Mouse (Mus musculus): ENCODE data around the gene Nyap2.
"Not testable (repeated sequence)": the region's sequence is repeated elsewhere in the genome, so short reads cannot be mapped to it uniquely, and the experiment has no call there.

The Nyap2 gene

DNA sequence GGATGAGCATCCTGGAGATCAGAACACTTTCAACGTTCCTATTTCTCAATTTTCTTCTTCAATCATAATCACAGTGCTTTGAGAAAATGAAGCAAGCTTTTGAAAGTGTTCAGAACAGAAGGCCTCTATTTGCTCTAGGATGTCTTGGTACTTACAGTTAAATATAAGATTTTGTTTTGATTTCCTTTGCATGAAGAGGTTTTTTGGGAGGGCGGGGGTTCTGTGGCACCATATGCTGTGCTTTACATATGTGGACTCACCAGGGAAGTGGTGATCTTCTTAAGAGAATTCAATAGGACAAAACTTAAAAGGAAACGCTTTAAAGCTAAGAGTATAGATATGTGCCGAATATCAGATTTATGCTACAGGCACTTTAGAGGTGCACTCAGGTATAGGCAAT lies 103.0 kb downstream of the Nyap2 start:
- no peak for DNase-seq (ENCODE audit: low read depth, low spot score)

DNA sequence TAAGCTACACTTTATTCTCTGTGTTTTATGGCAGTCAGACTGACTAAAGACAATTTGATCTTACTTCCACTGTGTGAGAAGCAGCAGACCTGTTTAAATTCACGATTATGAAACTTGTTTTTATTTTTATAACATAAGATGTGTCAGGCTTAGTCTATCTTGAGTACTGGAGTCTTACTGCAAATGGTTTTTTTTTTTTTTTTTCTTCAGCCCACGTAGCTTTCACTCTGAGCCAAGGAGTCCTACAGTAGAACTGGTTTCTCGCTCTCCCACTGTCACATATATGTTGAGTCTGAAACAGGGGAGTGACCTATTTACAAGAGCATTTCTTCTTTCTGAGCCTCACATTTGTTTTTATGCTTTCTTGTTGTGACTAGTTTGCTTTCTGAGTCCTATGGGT lies 103.9 kb downstream of the Nyap2 start:
- no peak for DNase-seq (ENCODE audit: low read depth, low spot score)

DNA sequence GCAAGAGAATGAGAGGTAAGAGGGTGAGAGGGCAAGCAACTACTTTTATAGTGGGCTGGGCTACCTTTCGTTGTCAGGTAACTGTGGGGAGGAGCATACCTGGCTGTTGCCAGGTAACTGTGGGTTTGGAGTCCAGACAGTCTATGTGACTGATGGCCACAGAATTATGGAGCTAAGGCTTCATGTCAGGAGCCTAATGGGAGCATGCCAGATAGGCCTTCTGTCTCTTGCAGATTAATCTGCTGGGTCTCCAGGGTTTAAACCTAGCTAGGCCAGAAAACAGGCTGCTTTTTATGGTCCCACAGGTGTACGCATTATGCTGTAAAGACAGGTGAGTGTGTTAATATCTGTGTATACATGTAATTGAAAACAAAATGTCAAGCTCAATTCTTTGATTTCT lies 132.8 kb downstream of the Nyap2 start:
- no peak for DNase-seq (ENCODE audit: low read depth, low spot score)

DNA sequence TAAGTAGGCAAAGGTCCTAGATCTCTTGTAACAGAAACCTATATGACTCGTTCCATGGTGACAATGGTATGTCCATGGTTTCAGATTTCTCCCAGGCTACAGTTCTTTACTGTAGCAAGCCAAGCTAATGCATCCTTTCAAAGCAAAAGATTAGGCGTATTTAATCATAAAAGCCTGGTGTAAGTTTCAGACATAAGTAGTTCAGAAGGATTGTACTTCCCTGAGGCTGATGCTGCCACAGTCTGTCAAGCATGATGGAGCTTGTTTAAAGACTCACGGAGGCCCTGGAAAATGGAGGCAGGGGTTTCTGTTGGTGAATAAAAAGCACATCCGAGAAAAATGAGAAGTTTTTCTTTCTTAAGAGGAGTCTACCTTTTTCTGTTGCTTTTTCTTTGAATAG lies 134.7 kb downstream of the Nyap2 start:
- no peak for DNase-seq (ENCODE audit: low read depth, low spot score)

DNA sequence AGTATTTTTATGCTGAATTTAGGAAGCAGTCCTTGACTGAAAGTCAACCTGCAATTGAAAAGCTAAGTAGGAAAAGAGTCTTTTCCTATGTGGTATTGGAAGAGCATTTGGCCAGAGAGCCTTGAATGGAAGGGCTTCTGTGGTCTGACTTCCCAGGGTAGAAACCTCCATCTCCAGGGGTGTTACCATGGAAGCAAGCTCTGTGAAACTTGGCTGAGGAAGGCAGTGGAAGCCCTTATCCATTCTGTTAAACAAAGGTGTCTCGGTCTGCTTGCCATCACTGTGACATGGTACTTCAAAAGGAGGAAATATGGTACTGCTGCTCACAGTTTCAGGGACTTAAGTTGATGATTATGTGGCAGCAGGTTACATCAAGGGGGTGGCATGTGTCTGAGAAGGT lies 143.0 kb downstream of the Nyap2 start:
- no peak for DNase-seq (ENCODE audit: low read depth, low spot score)

DNA sequence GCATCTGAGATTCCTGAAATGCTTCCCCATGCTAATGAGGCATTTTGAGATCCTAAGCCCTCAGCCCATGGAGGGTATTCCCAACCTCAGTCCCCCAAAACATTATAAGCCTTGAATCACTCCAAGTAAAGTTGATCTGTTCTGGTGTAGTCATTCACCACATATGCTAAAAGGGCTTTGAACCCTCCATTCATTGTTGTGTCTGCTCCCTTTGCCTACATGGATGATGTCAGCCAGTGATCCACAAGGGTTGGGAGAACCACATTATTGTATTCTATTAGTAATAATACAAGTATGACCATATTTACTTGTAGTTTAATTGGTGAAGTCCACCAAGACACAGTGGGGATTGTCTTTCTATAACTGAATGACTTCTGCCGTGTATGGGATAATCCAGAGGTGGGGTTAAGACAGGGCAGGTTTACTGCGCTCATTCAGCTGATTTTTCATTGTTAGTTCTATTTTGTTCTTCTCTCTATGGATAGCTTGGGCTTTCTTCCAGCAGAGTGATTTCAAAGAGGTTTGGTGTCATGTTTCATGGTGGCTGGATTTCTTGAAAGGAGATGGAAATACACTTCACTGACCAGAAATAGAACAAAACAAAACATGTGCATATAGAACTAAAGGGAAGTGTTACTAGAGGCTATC lies 155.1 kb downstream of the Nyap2 start:
- DNase-seq (ENCODE audit: low read depth, low spot score) = peak; percentile 11

DNA sequence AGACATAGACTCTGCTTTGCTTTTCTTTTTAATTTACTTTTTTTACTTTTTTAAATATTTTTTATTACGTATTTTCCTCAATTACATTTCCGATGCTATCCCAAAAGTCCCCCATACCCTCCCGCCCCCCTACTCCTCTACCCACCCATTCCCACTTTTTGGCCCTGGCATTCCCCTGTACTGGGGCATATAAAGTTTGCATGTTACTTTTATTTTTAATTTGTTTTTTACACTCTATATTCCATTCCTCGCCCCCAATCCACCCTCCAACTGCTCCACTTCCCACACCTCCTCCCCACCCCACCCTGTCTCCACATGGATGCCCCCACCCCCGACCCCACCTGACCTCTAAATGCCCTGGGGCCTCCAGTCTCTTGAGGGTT lies 155.6 kb downstream of the Nyap2 start:
- not testable (repeated sequence) for DNase-seq (ENCODE audit: low read depth, low spot score)

DNA sequence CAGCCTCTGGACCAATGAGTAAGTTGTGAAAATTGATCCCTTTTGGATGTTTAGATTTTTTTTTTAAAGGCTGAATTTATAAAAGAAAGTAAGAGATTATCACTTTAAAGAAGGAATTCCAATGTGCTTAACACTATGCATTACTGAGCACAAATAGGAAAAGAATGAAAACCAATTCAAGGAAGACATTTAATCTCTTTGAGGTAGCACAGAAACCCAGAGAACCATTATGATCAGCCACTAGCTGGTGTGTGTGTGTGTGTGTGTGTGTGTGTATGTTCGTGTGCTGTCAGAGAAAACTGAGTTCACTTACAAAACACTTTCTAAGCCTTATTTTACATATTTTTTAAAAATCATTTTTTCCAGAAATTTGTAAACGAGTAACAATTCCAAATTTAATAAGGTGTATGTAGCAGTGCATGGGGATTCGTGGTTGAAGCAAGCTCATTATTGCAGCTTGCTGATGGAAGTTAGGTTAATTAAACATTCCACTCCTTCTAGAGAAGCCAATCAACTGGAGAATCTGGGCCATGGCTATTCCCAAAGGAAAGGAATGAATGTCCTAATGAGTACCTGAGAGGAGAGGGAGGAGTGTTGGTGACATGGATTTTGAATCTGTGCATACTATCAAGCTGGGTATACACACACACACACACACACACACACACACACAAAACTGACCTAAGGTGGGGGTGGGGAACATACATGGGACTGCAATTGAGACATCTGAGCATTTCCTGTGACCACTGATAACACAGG lies 171.9 kb downstream of the Nyap2 start:
- no peak for DNase-seq (ENCODE audit: low read depth, low spot score)

DNA sequence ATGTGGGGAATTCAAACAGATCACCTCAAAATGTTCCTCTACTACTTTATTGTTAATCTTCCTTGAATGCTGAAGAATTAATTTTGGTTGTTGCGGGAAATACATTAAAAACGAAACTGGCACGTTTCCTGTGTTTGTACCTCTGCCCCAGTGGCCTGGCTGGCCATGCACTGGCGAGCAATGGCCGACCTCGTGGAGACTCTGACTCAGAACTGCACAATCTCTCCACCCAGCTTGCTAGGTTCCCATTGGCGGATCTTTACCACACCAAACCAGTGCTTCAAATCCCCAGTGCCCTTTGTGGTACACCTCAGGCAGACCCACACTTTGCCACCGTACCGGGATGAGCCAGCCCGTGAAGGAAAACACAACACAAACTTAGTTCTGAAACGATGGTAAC lies 173.3 kb downstream of the Nyap2 start:
- DNase-seq (ENCODE audit: low read depth, low spot score) = no peak

DNA sequence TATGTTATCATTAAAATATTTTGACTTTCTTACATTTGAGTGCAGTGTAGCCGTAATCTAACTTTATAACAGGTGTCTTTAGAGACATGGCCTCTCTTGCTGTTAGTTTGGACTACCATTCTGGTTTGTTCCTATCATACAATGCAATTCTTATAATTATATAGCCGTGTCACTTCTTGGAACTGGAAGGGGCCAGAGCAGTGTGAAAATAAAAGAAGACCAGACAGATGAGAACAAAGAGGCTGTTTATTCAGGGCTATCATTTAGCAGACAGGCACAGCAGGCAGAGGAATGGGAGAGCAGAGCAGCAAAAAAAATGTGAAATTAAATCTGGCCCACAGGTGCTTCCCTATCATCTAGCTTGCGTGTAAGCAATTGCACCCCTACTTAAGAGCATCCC lies 189.7 kb downstream of the Nyap2 start:
- DNase-seq (ENCODE audit: low read depth, low spot score) = no peak

DNA sequence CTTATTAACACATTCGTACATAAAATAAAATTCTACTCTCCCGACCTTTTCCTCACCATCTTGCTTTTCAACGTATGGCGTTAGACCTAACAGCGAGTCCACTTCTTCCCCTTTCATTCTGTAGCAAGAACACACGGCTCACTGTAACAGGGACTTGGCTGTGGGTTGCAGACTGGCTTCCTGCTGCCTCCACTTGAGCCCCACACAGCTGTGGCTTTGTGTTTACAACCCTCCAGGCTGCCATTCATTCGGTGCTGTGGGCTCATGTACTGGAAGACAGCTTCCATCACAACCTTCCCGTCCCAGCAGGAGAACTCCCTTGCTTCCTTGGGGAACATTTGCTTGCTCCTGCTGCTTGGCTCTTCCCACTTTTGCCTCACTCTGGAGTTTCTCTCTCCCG lies 204.2 kb downstream of the Nyap2 start:
- DNase-seq (ENCODE audit: low read depth, low spot score) = no peak

DNA sequence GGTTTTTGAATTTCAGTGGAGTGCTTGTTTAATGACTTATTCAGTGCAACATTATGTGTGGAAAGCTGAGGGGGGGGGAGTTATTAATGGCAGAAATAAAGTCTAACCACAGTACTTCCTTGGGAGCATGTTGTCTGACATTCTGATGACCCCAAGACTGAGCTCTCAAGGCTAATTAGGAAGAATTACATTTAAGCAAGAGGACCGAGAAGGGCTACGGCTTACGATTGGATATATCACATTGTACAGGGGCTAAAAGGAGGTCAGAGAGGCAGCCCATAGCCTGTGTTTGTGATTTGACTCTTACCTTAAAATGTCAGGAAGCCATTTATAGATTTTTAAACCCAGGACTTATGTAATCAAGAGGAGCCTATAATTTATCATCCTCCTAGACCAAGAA lies 208.9 kb downstream of the Nyap2 start:
- DNase-seq (ENCODE audit: low read depth, low spot score) = no peak

DNA sequence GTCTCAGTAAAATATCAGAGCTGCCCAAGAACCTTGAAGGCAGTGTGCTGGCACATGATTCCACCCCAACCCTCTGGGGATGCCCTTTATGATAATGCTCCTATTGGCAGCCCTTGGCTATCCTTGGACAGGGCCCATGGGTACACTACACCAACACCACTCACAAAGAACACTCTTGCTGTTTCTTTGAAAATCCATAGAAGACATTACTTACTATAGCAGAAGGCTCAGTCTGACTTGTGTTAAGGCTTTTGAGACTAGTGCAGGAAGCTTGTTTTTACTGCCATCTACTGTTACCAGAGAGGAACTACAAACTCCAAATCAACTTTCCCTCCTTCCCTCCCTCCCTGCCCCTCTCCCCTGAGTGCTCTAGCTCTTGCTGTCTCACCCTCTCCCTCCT lies 210.3 kb downstream of the Nyap2 start:
- peak; percentile 50 for DNase-seq (ENCODE audit: low read depth, low spot score)

DNA sequence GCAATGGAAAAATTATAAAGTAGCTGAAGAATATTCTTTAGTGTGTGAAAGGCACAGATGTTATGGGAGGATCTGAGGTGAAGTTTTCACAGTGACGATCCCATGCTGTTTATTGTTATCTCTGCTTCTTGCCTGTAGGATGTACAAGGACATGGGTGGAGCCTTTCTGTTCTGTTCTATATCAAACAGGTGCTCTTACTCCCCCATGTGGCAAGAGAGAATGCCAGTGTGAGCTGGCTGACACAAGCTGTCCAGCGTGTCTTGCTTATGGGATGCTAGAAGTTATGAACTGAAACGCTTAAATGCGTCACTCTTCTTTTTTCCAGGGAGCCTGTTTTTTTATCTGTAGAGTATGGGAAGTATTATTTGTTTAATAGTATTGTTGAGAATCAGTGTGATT lies 224.0 kb downstream of the Nyap2 start:
- DNase-seq (ENCODE audit: low read depth, low spot score) = peak; percentile 55

DNA sequence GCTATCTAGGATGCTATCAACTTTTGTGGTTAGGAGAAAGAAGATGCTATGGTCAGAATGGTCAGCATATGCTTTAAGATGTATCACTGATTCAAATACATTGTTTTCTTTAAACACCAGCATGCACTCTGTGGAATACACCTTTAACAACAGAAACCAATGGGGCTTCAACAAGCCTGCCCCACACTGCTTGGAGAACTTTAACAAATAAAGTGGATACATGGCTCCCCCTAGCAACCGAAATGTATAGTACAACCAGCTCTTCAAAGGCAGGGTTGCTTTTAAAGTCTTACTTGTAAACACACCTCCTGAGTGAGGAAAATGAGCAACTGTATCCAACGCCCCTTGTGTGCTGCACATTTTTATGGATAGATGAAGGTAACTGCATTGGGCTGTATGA lies 224.9 kb downstream of the Nyap2 start:
- DNase-seq (ENCODE audit: low read depth, low spot score) = peak; percentile 56

DNA sequence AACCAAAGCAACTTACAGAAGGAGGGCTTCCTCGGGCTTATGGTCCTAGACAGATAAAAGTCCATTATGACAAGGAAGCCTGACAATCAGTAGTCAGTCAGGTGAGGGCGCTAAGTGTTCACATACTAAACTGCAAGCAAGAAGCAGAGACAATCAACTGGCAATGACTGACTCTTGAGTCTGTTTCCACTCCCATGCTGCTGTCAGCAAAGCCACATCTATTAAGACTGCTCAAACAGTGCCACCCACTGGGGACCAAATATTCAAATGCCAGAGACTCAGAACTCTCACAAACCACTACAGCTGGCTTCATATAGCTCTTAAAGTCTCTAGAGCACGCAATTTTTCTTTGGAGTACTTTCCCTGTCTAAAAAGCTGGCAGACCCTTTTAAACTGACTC lies 226.6 kb downstream of the Nyap2 start:
- DNase-seq (ENCODE audit: low read depth, low spot score) = no peak

DNA sequence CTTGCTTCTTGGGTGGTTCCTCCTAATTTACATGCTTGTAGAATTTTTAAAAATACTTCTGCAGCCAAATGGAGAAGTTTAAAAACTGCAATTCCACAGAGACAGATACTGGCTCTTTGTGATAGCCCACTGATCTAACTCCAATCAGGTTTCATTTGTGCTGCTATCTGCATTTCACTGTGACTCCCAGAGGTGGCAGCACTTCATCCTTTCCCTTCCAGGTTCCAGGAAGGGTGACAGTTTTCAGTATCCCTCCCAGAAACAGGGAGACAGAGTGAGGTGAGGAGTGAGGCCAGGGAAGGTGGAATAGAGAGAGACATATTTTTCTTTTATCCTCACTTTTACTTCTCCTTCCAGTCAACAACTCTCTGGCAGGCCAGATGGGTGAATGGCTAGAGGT lies 230.7 kb downstream of the Nyap2 start:
- DNase-seq (ENCODE audit: low read depth, low spot score) = peak; percentile 10

DNA sequence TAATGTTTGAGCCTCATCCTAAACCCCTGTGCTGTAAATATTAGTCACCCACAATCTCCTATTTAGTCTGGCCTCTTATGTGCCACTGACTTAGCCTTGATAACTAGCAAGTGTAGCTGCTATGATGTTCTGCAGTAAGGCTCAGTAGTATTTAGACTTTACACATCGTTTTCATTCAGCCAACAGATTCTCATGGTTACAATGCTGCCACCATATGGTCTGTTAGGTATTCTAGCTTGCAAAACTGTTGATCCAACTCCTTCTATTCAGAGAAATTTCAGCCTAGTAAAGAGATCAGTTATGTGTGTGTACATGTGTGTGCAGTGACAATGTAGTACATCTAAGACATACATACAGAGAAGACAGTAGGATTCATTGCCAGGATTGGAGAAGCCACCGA lies 231.2 kb downstream of the Nyap2 start:
- DNase-seq (ENCODE audit: low read depth, low spot score) = no peak

DNA sequence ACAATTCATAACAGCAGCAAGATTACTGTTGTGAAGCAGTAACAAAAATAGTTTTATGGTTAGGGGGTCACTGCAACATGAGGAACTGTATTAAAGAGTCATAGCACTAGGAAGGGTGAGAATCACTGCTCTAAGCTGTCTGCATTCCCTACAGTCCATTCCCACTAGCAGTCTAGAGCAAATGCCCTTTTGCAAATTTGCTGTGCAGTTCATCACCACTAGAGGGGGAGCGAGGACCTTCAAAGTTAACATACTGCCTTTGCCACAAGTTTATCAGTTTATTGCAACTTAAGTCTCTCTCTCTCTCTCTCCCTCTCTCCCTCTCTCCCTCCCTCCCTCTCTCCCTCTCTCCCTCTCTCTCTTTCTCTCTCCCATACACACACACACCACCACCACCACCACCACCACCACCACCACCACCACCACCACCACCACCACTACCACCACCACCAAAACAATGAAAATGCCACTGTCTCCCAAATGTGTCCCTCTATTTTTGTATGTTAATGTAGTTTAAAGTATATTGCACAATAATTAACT lies 233.4 kb downstream of the Nyap2 start:
- DNase-seq (ENCODE audit: low read depth, low spot score) = peak; percentile 51

DNA sequence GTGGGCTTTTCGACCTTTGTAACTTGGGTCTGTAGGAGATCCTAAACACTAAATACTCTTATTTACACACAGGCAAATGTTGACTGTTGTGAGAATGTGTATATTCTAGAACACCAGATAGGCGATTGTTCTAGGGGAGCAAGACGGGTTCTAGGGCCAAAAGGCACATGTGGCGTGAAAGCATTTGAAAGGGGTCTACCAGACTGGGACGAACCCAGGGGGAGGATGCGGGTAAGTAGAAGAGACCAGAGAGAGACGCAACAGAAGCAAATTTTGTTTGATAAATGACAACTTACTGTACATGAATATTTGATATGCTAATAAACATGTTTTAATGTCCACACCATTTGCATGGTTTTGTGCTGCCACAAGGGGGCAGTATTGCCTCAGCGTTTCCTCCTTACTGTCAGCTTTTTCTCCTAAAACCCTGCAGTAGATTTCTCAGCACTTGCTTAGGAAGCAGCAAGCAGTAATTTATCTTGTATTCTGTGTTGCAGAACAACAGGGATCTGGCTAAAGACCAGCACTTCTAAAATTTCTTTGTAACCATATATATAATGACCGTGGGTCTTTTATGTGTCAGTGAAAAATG lies 239.7 kb downstream of the Nyap2 start:
- peak; percentile 33 for DNase-seq (ENCODE audit: low read depth, low spot score)

DNA sequence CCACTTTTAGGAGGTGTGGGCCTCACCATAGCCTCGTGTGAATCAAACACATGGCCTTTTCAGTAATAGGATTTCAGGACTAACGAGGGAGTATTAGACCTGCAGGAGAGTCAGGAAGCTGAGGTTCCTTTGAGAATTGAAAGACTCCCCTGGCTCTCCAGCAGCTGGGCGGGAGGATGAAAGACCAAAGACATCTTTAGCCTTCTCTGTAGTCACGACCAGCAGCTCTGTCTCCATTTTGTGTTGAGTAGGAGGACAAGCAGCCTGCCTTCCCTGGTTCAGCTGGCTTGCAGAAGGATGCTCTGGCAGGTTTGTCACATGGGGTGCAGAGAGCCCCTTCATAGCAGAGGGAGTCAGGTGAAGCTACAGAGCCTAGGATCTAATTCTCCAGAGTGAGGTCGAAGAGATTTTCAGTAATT lies 240.3 kb downstream of the Nyap2 start:
- no peak for DNase-seq (ENCODE audit: low read depth, low spot score)

DNA sequence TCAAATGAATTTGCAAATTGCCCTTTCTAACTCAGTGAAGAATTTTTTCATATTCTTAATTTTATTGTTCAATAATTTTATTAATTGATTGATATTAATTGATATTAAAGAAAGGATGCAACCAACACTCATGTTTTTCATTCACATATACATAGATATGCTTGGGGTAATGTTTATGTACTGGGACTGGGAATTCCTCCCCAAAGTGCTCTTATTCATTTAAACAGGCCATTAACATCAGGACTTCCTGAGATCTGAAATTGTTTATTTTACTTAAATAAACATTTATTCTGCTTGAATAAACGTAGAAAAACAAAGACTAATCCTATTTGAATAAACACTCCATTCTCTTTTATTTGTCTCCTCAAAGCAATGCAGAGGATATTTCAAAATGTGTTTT lies 311.0 kb downstream of the Nyap2 start:
- DNase-seq (ENCODE audit: low read depth, low spot score) = no peak
